Mouse (Mus musculus) heart, embryonic 10.5 days (tissue): ENCODE data around the gene Fen1. TPM values are rescaled to one million over a fixed set of nuclear protein-coding genes. Genes with fewer than 3 reads are reported as not detected.

Experiments used
- DNase-seq: peaks from one replicate; pipeline ENCODE4 v3.0.0-alpha.2; 2017; ENCODE audit warnings: low spot score
- H3K27ac ChIP-seq: fragments of 300-500 bp; sonication (generic); 2 replicates; pipeline ENCODE4 v1.5.1; 2016; ENCODE audit warnings: mild to moderate bottlenecking
- H3K27me3 ChIP-seq: fragments of 300-500 bp; sonication (generic); 2 replicates; pipeline ENCODE4 v1.6.1; 2016; ENCODE audit warnings: mild to moderate bottlenecking; ENCODE audit not compliant: poor library complexity, insufficient read depth, severe bottlenecking
- H3K36me3 ChIP-seq: fragments of 300-500 bp; sonication (generic); 2 replicates; pipeline ENCODE4 v1.6.1; 2016; ENCODE audit warnings: mild to moderate bottlenecking, moderate library complexity
- H3K4me1 ChIP-seq: fragments of 300-500 bp; sonication (generic); 2 replicates; pipeline ENCODE4 v1.6.1; 2016; ENCODE audit warnings: mild to moderate bottlenecking
- H3K4me3 ChIP-seq: fragments of 300-500 bp; sonication (generic); 2 replicates; pipeline ENCODE4 v1.5.1; 2016; ENCODE audit warnings: mild to moderate bottlenecking, moderate library complexity
- H3K9me3 ChIP-seq: fragments of 300-500 bp; sonication (generic); 2 replicates; pipeline ENCODE4 v1.6.1; 2016; ENCODE audit warnings: mild to moderate bottlenecking, moderate library complexity
- WGBS: fragments of 180-500 bp; shearing (Covaris S2); methylation state at CpG from one replicate; pipeline ENCODE4 v1.1.7; 2016; 5-methylcytosine and 5-hydroxymethylcytosine counted together
- polyA plus RNA-seq: library from polyadenylated mRNA; unstranded; fragments of >200 nt; fragmentation: Nextera tagmentation; extraction: Ambion mirVana; gene quantifications from 2 replicates; pipeline ENCODE4 v1.2.1, GENCODE M21; 2016

Fen1 gene
- polyA plus RNA-seq, 1 experiment from 2014 or later = 128 TPM

DNA sequence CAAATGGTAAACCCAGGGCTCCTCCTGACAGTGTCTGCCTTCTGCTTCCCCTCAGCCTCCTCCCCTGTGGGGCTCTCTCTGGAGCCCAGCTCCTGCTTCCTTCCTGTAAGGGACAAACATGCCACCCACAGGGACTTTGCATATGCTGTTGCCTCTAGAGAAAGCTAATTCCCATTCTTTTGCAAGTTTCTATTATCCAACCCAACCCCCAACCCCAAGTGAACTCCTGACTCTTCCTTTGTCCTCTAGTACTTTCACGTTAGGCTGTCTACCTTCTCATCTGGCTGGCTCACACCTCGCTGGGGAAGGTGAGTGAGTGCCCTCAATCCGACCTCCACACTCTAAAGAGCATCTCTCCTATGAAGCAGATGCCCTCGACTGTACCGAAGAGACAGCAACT lies 27.9 kb upstream of the Fen1 start:
- peaks cover 72% of the 10 kb centered on the region for H3K4me1 ChIP-seq
- WGBS = 15% methylated on average over 5 of the region's 5 CpGs
- H3K9me3 ChIP-seq = no peaks in the 10 kb centered on the region
- H3K4me3 ChIP-seq = no peak overlapping the region
- peaks cover 12% of the 10 kb centered on the region; the same call in 1 of the 2 replicates for H3K27me3 ChIP-seq
- H3K36me3 ChIP-seq = peaks cover 16% of the 10 kb centered on the region
- DNase-seq = no peak
- peak overlapping the region; percentile 79 for H3K27ac ChIP-seq

- 9% methylated on average over 7 of the region's 7 CpGs for WGBS
- peak; percentile 84 for DNase-seq
- H3K36me3 ChIP-seq = peaks cover 16% of the 10 kb centered on the region
- peaks cover 69% of the 10 kb centered on the region for H3K4me1 ChIP-seq
- H3K27me3 ChIP-seq = peaks cover 12% of the 10 kb centered on the region; the same call in 1 of the 2 replicates
- H3K4me3 ChIP-seq = no peak overlapping the region
- H3K9me3 ChIP-seq = no peaks in the 10 kb centered on the region
- H3K27ac ChIP-seq = peak overlapping the region; percentile 79
These were observed 27.0 kb upstream of the Fen1 start for GRCm38 (mm10) chr19:10231016-10231415.

- H3K4me1 ChIP-seq = peaks cover 67% of the 10 kb centered on the region
- WGBS = 62% methylated on average over 4 of the region's 4 CpGs
- H3K9me3 ChIP-seq = no peaks in the 10 kb centered on the region
- H3K27ac ChIP-seq = peak overlapping the region; percentile 85
- no peaks in the 10 kb centered on the region for H3K27me3 ChIP-seq
- H3K4me3 ChIP-seq = no peak overlapping the region
- peaks cover 15% of the 10 kb centered on the region for H3K36me3 ChIP-seq
- no peak for DNase-seq
These were observed 21.8 kb upstream of the Fen1 start for GRCm38 (mm10) chr19:10225767-10226166.

DNA sequence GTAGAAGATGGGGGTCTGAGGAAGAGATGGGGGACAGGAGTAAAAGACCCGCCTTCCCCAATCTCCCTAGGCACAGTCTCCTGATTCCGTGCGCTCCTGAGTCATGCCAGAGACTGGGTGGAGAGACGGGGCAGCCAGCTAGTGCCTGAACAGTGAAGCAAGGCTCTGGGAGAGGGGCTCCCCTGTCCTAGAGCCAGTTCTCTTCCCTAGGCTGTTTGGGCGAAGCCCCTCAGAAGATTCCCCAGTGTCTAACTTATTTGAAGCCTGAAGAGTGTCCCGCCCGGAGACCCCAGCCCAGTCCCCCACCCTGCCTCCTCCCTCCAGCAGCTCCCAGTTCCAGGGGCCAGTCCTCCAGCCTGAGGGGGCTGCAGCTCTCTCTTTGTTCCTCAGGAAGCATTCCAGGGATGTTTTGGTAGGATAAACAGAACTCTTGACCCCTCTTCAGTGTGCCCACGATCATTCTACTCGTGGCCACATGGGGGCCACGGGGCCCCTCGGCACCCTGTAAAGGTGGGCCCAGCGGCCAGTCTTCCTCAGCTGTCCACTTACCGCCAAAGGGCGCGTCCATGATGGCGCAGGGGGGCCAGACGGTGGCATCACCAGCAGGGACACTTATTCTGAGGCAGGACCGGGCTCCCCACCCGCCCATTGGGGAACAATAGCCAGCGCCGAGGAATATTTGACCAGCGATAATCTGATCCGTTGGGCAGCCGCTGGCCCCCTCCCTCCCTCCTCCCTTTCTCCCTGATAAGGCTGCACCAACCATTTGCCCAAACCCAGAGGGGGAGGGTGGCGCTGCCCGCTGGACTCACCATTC lies 20.9 kb upstream of the Fen1 start:
- Histone ChIP-seq H3K27me3 (no peaks in the 10 kb centered on the region), H3K9me3 (no peaks in the 10 kb centered on the region), H3K4me1 (peaks cover 60% of the 10 kb centered on the region), H3K4me3 (peak overlapping the region; percentile 48), H3K36me3 (peaks cover 21% of the 10 kb centered on the region), H3K27ac (peak overlapping the region; percentile 85)
- DNase-seq = peak; percentile 79
- 14% methylated on average over 26 of the region's 26 CpGs for WGBS

DNA sequence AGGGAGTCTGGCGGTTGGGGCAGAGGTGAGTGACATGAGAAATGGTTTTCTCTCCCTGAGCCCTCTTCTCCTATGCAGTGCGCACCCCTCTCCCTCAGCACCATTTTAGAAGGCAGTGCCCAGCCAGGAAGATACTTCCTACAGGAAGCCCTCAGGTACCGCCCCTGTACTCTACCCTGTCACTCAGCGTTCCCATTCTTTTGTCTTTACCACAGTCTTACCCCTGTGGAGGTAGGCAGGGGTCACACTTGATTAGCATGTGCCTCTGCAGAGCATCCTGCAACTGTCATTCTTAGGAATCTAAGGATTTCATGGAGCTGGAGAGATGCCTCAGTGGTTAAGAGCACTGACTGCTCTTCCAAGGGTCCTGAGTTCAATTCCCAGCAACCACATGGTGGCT lies 19.6 kb upstream of the Fen1 start:
- Histone ChIP-seq H3K4me1 (peaks cover 57% of the 10 kb centered on the region), H3K36me3 (peaks cover 24% of the 10 kb centered on the region), H3K4me3 (no peak overlapping the region), H3K9me3 (no peaks in the 10 kb centered on the region), H3K27ac (peak overlapping the region; percentile 62), H3K27me3 (no peaks in the 10 kb centered on the region)
- DNase-seq = no peak
- WGBS = 67% methylated on average over 4 of the region's 4 CpGs

GRCm38 (mm10) chr19:10222656-10223055 lies 18.7 kb upstream of the Fen1 start:
- Histone ChIP-seq H3K27ac (peak overlapping the region; percentile 62), H3K4me3 (no peak overlapping the region), H3K27me3 (no peaks in the 10 kb centered on the region), H3K4me1 (peaks cover 52% of the 10 kb centered on the region), H3K9me3 (no peaks in the 10 kb centered on the region), H3K36me3 (peaks cover 26% of the 10 kb centered on the region)
- DNase-seq = no peak
- WGBS = 31% methylated on average over 8 of the region's 8 CpGs

DNA sequence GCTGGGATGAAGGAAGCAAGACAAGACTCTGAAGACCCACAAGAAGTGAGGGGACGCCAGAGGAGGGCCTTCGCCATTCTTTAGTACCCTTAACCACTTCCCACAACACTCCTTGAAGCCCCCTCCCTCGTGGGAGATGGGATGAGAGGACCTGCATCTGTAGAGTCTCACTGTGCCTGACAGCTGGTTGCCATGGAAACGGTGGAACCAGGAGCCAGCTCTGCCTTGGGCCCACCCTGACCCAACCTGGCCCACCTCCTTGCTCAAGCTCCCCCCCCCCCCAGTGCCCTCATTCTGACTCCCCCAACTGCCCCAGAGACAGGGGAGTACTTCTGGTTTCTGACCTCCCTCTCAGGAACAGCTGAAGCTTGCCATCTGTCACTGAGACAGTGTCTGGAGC lies 17.6 kb upstream of the Fen1 start:
- Histone ChIP-seq H3K27ac (peak overlapping the region; percentile 63; the same call in 1 of the 2 replicates), H3K4me3 (no peak overlapping the region), H3K36me3 (peaks cover 33% of the 10 kb centered on the region), H3K9me3 (no peaks in the 10 kb centered on the region), H3K27me3 (no peaks in the 10 kb centered on the region), H3K4me1 (peaks cover 52% of the 10 kb centered on the region)
- DNase-seq = peak; percentile 85
- 23% methylated on average over 4 of the region's 4 CpGs for WGBS

GRCm38 (mm10) chr19:10219593-10219992 lies 15.6 kb upstream of the Fen1 start:
- no peaks in the 10 kb centered on the region for H3K27me3 ChIP-seq
- H3K9me3 ChIP-seq = no peaks in the 10 kb centered on the region
- WGBS = 68% methylated on average over 6 of the region's 6 CpGs
- peaks cover 46% of the 10 kb centered on the region for H3K36me3 ChIP-seq
- no peak overlapping the region for H3K4me3 ChIP-seq
- no peak for DNase-seq
- peak overlapping the region; percentile 57 for H3K27ac ChIP-seq
- H3K4me1 ChIP-seq = peaks cover 40% of the 10 kb centered on the region

DNA sequence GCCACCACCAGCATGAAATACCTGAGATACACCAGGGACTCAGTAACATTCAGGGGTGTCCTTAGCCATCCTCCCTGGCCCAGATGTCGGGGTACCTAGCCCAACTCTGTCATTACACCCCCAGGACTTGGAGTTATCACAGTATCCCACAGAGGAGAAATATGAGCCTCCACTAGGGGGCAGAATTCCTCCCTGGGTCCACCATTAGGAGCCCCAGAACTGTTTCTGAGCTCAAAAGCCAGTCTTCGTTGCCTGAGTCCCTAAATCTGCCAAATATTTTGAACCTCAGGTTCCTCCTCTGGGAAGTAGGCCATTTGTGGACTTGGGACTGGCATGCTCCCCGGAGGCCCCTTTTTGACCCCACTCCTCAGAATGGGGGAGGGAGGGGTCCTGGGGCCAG lies 15.1 kb upstream of the Fen1 start:
- H3K9me3 ChIP-seq = no peaks in the 10 kb centered on the region
- WGBS = 53% methylated on average over 3 of the region's 3 CpGs
- peaks cover 46% of the 10 kb centered on the region for H3K36me3 ChIP-seq
- no peaks in the 10 kb centered on the region for H3K27me3 ChIP-seq
- H3K27ac ChIP-seq = peak overlapping the region; percentile 57
- no peak overlapping the region for H3K4me3 ChIP-seq
- H3K4me1 ChIP-seq = peaks cover 35% of the 10 kb centered on the region
- no peak for DNase-seq

- peaks cover 72% of the 10 kb centered on the region for H3K36me3 ChIP-seq
- H3K4me3 ChIP-seq = no peak overlapping the region
- no peaks in the 10 kb centered on the region for H3K9me3 ChIP-seq
- no peak overlapping the region for H3K27ac ChIP-seq
- no peaks in the 10 kb centered on the region for H3K27me3 ChIP-seq
- WGBS = 75% methylated on average over 8 of the region's 8 CpGs
- peaks cover 11% of the 10 kb centered on the region for H3K4me1 ChIP-seq
- DNase-seq = no peak
These were observed 12.1 kb upstream of the Fen1 start for GRCm38 (mm10) chr19:10216101-10216500.

DNA sequence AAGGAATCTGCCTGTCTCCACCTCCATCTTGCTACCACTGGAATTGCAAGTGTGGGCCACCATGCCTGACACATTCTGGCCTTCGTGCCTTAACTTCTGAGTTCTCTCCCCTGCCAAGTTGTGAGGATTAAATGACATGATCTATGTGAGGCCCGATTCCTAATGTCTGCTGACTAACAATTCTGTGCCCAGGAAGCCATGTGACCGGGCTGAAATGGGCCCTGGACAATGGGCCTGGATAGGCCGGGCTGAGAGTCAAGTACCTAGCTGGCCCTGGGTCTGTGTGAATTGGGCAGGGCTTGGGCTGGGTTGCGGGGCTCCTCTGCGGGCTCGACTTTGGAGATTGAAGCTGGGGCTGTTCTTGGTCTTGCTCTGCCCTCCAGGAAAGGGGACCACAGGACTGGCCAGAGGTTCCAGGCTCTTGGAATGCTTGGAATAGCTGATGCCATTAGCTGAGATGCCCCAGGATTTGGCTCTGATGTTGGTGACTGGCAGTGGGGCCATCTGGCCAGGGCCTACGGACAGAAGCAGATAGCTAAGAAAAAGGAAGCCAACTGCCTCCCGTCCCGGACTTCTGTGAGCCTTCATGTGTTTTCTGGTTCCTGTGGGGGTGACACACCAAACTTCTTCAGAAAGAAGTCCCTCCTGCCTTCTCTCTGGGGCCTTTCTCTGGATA lies 10.0 kb upstream of the Fen1 start:
- DNase-seq = no peak
- 87% methylated on average over 10 of the region's 10 CpGs for WGBS
- Histone ChIP-seq H3K9me3 (no peaks in the 10 kb centered on the region), H3K27me3 (no peaks in the 10 kb centered on the region), H3K27ac (no peak overlapping the region), H3K36me3 (peaks cover 82% of the 10 kb centered on the region), H3K4me3 (no peak overlapping the region), H3K4me1 (no peaks in the 10 kb centered on the region)

DNA sequence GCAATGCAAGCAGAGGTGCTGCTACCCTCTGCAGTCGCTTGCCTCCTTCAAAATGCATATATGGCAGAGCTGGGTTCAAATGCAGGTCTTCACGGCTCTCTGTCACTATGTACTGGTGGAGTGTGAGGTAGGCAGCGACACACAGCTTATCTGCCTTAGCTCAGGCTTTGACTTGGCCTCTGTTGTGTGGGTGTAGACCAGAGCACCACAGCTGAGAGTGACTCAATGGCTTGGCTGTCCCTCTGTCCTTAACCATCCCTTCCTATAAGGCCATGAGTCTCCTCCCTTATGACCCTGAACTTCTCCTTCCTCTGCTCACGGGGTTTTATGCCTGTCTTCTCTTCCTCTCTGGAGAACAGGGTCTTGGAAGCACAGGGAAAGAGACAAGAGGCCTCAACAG lies 6.9 kb upstream of the Fen1 start:
- no peak overlapping the region for H3K27ac ChIP-seq
- DNase-seq = no peak
- no peak overlapping the region for H3K4me3 ChIP-seq
- WGBS = 78% methylated on average over 4 of the region's 4 CpGs
- H3K4me1 ChIP-seq = no peaks in the 10 kb centered on the region
- peaks cover 92% of the 10 kb centered on the region for H3K36me3 ChIP-seq
- H3K9me3 ChIP-seq = no peaks in the 10 kb centered on the region
- H3K27me3 ChIP-seq = no peaks in the 10 kb centered on the region

DNA sequence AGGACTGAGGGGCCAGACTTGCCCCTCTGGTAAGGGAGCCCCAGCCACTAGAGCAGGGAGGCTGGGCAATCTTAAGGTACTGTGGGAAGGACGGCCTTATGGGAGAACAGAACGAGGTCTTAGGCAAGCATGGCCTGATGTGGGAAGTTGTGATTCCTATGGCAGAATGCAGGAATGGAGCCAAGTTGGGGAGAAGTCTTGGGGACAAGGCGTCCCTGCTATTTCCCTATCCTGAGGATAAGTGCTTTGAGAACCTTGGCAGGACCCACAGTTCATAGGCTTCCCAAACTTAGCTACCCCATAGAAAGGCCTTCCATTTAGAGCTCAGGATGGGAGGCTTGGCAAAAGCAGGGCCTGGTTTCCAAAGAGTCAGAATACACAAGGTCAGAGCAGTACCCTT lies 4.9 kb upstream of the Fen1 start:
- Histone ChIP-seq H3K9me3 (no peaks in the 10 kb centered on the region), H3K27me3 (no peaks in the 10 kb centered on the region), H3K27ac (no peak overlapping the region), H3K36me3 (peaks cover 79% of the 10 kb centered on the region), H3K4me1 (0 out of 2 replicates have a peak, but pooled peaks cover 8% of the 10 kb centered on the region), H3K4me3 (no peak overlapping the region)
- 76% methylated on average over 3 of the region's 3 CpGs for WGBS
- no peak for DNase-seq
